ENCODE assay signal across 8 mouse cellular contexts in genomic region chr5:36955366-36955765, GRCm38 (mm10). TPM values are rescaled to one million over a fixed set of nuclear protein-coding genes. Genes with fewer than 3 reads are reported as not detected.
DNase-seq lines count a peak whose midpoint lies in the region; ATAC-seq and TF ChIP-seq lines count a peak whose summit lies in the region.

No protein-coding gene starts in this region.

- POLR2A ChIA-PET in Patski (lab: Charles Lee), result no interaction called here

- no peaks in the 10 kb centered on the region for H3K9me3 ChIP-seq in liver, embryonic 12.5 days (replicated peaks)
- H3K9me3 ChIP-seq in embryonic facial prominence, embryonic 14.5 days (ENCODE audit: control insufficient read depth, low read length), result no peaks in the 10 kb centered on the region

- ATAC-seq in liver, embryonic 12.5 days, result no peak
- ATAC-seq in Patski, result no peak
- ATAC-seq in embryonic facial prominence, embryonic 14.5 days (ENCODE audit: low read depth), result no peak

- no peak overlapping the region for H3K9ac ChIP-seq in liver, adult 2 months (ENCODE audit: low read depth, low read length)
- H3K9ac ChIP-seq in liver, embryonic 12.5 days, result no peak overlapping the region
- H3K9ac ChIP-seq in embryonic facial prominence, embryonic 14.5 days (ENCODE audit: low read depth, low read length), result no peak overlapping the region

- TF ChIP-seq CTCF in cerebellum, adult 2 months (IDR thresholded peaks at IDR 0.05; ENCODE audit: borderline replicate concordance, insufficient read depth, low read depth, low read length), result peak; percentile 62
- peak; percentile 56 for TF ChIP-seq CTCF in liver, adult 2 months (IDR thresholded peaks at IDR 0.05; ENCODE audit: low read depth, low read length)
- TF ChIP-seq CTCF in Patski (IDR thresholded peaks at IDR 0.05), result peak; percentile 85

- H3K4me3 ChIP-seq in cerebellum, adult 2 months (replicated peaks; ENCODE audit: insufficient read depth, low read depth, low read length), result no peak overlapping the region
- no peak overlapping the region for H3K4me3 ChIP-seq in liver, adult 2 months (ENCODE audit: insufficient read depth, low read depth, low read length)
- H3K4me3 ChIP-seq in liver, embryonic 12.5 days, result no peak overlapping the region
- H3K4me3 ChIP-seq in embryonic facial prominence, embryonic 14.5 days (ENCODE audit: low read depth, low read length), result no peak overlapping the region

- in situ Hi-C loops in Patski (cut with MboI; ENCODE audit: low pct_unique_long_range_greater_than_20kb), result loop anchor here (5.0 kb wide), 1 partner anchor 42 kb away; no protein-coding TSS in a partner anchor

- no peak overlapping the region for H3K27ac ChIP-seq in cerebellum, adult 2 months (ENCODE audit: insufficient read depth, low read length)
- H3K27ac ChIP-seq in liver, adult 2 months (replicated peaks; ENCODE audit: insufficient read depth, low read depth, low read length), result no peak overlapping the region
- H3K27ac ChIP-seq in liver, embryonic 12.5 days, result no peak overlapping the region
- no peak overlapping the region for H3K27ac ChIP-seq in embryonic facial prominence, embryonic 14.5 days (replicated peaks; ENCODE audit: low read depth, low read length)

- H3K79me2 ChIP-seq in liver, adult 2 months (ENCODE audit: control insufficient read depth, insufficient read depth, low read length), result no peaks in the 10 kb centered on the region

- H3K36me3 ChIP-seq in liver, adult 2 months (ENCODE audit: control insufficient read depth, insufficient read depth, low read length), result no peaks in the 10 kb centered on the region
- no peaks in the 10 kb centered on the region for H3K36me3 ChIP-seq in liver, embryonic 12.5 days
- no peaks in the 10 kb centered on the region for H3K36me3 ChIP-seq in embryonic facial prominence, embryonic 14.5 days (ENCODE audit: control insufficient read depth, insufficient read depth, low read length)
- H3K36me3 ChIP-seq in splenic B cell, adult 2 months (ENCODE audit: control insufficient read depth, insufficient read depth, low read length, poor library complexity, severe bottlenecking), result no peaks in the 10 kb centered on the region

- peaks cover 14% of the 10 kb centered on the region for H3K4me1 ChIP-seq in cerebellum, adult 2 months (ENCODE audit: control insufficient read depth, insufficient read depth, low read length)
- H3K4me1 ChIP-seq in liver, adult 2 months (ENCODE audit: control insufficient read depth, insufficient read depth, low read length), result no peaks in the 10 kb centered on the region
- H3K4me1 ChIP-seq in liver, embryonic 12.5 days, result no peaks in the 10 kb centered on the region
- H3K4me1 ChIP-seq in embryonic facial prominence, embryonic 14.5 days (ENCODE audit: control insufficient read depth, insufficient read depth, low read length), result no peaks in the 10 kb centered on the region

- CTCF ChIA-PET in Patski (lab: Charles Lee), result interaction anchor here (1.1 to 11.5 kb wide), 3 partner anchors 7 to 83 kb away, joined by 3 to 157 read pairs (median 78); no protein-coding TSS in a partner anchor

- H3K4me2 ChIP-seq in liver, embryonic 12.5 days, result no peak overlapping the region
- H3K4me2 ChIP-seq in embryonic facial prominence, embryonic 14.5 days (ENCODE audit: low read depth, low read length), result no peak overlapping the region

- peak in 1 of 2 experiments; percentile 56 for DNase-seq in cerebellum, adult 2 months
- DNase-seq in cerebellum, adult 9-11 months, result no peak
- no peak for DNase-seq in liver, adult 2 months (ENCODE audit: extremely low read depth, low read depth, low spot score)
- DNase-seq in Patski (ENCODE audit: low read depth, low spot score), result no peak
- DNase-seq in embryonic facial prominence, embryonic 14.5 days (ENCODE audit: low spot score), result peak; percentile 14
- peak; percentile 58 for DNase-seq in splenic B cell, adult 2 months (ENCODE audit: low read depth, low spot score)
- no peak for DNase-seq in right cerebral cortex, postnatal 25 days

- WGBS in cerebellum, adult 2 months, result 35% methylated on average over 4 of the region's 4 CpGs
- WGBS in liver, adult 2 months, result 24% methylated on average over 4 of the region's 4 CpGs
- 18% methylated on average over 4 of the region's 4 CpGs for WGBS in liver, embryonic 12.5 days (ENCODE audit: insufficient replicate concordance)
- WGBS in embryonic facial prominence, embryonic 14.5 days, result 11% methylated on average over 4 of the region's 4 CpGs

- TF ChIP-seq POLR2A in cerebellum, adult 2 months (IDR thresholded peaks at IDR 0.05; ENCODE audit: borderline replicate concordance, insufficient read depth, low read length), result no peak
- TF ChIP-seq POLR2A in liver, adult 2 months (IDR thresholded peaks at IDR 0.05; ENCODE audit: extremely low read depth, insufficient read depth, low read length), result no peak

- no peaks in the 10 kb centered on the region for H3K27me3 ChIP-seq in cerebellum, adult 2 months (ENCODE audit: control insufficient read depth, insufficient read depth, low read length)
- no peaks in the 10 kb centered on the region for H3K27me3 ChIP-seq in liver, adult 2 months (ENCODE audit: control insufficient read depth, insufficient read depth, low read length)
- no peaks in the 10 kb centered on the region for H3K27me3 ChIP-seq in liver, embryonic 12.5 days (replicated peaks)
- H3K27me3 ChIP-seq in Patski, result no peaks in the 10 kb centered on the region
- H3K27me3 ChIP-seq in embryonic facial prominence, embryonic 14.5 days (replicated peaks; ENCODE audit: control insufficient read depth, insufficient read depth, low read length), result no peaks in the 10 kb centered on the region
- no peaks in the 10 kb centered on the region for H3K27me3 ChIP-seq in splenic B cell, adult 2 months (ENCODE audit: control insufficient read depth, insufficient read depth, low read length, poor library complexity, severe bottlenecking)

RNA-seq across cellular contexts. Expression of gene Wfs1, which starts 33.6 kb away (rescaled TPM):
- polyA plus RNA-seq in cerebellum, adult 2 months (2012; rRNA removed), result 27.2 and 28.3 TPM in 2 replicates
- total RNA-seq in liver, adult 2 months (2014; rRNA removed), result 2.1 and 2.2 TPM in 2 replicates
- 7.4 and 8.8 TPM in 2 replicates for polyA plus RNA-seq in liver, adult 2 months (2012; rRNA removed)
- 1.7 and 2.1 TPM in 2 replicates for polyA plus RNA-seq in liver, embryonic 12.5 days (2016; fragmentation: Nextera tagmentation; extraction: Ambion mirVana)
- 46.7 TPM for polyA plus RNA-seq in Patski (2021)
- 13.3 and 13.5 TPM in 2 replicates for polyA plus RNA-seq in embryonic facial prominence, embryonic 14.5 days (2014; fragmentation: Nextera tagmentation; extraction: Ambion mirVana)

Comparison
In these comparisons a context has a peak if more than half of its experiments do, and no peak if none do; other contexts are left out.
1. DNase-seq: peak in embryonic facial prominence, embryonic 14.5 days (single experiment) and splenic B cell, adult 2 months (single experiment); none in cerebellum, adult 9-11 months (single experiment), liver, adult 2 months (single experiment), Patski (single experiment) and right cerebral cortex, postnatal 25 days (single experiment).
2. Peak in every context shown above with its lines, with median percentiles within 50 percentile points of each other: CTCF ChIP-seq.